Mouse (Mus musculus) layer of hippocampus, postnatal 36 days (tissue): ENCODE results near the gene Nfia. TPM values are rescaled to one million over a fixed set of nuclear protein-coding genes. Genes with fewer than 3 reads are reported as not detected.

ENCODE experiments used
- DNase-seq, 2 experiments: peaks; one replicate each; pipeline ENCODE4 v3.0.0; 2022
- total RNA-seq, 2 experiments: library from RNA; stranded (reverse); gene quantifications; 2 replicates each; pipeline ENCODE4 v1.2.3; 2021

The Nfia gene
- total RNA-seq, 2 experiments from 2014 or later: 103 to 121 TPM

DNA sequence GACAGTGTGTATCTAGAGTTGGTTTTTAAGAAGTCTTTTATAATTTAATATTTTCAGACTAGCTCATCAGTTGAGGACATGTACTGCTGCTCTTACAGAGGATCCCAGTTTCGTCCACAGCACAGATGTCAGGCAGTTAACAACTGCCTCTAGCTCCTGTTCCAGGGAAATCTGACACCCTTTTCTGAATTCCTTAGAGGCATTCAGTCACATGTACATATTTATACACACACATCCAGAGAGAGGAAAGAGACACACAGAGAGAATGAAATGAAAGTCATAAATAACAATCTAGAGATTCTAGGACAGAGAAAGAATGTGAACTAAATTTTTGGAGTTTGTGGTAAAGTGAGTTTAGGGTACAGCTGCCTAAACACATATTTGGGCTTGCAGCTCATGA is 308.1 kb downstream of the Nfia start:
- no peak for DNase-seq

DNA sequence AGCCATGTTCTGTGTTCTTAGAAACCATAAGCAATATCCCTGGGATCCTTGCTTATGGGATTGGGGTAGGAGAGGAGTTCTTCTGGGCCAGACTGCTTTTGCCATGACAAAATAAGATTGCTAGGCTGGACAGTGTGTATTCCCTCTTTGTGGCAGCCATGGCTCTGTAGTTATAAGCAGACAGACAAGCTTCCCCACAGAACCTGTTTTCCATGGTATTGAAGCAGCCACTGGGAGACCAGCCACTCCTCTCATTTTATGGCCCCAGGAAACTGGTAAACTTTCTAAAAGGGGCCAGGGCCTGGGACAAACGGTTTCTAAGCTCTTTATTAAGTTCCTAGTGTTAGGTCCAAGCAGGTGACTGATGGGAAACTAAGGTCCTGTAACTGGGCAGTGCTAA is 309.4 kb downstream of the Nfia start:
- DNase-seq: no peak

DNA sequence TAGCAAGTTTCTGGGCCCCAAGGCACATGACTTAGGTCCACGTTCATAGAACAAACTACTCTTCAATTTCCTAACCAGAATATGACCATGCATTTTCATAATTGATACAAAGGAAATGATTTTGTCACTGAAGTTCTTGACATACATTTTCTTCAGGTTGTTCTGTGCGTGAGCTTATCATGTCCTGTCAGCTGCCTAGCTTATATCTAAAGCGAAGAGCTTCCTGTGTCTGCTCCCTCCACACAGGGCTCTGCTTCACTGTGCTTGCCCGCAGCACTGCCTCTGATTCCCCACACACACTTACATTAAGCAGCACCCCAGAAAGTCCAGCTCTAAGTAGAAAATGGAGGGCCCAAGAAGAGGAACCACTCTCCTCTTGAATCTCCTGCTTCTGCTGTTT is 310.0 kb downstream of the Nfia start:
- no peak for DNase-seq

DNA sequence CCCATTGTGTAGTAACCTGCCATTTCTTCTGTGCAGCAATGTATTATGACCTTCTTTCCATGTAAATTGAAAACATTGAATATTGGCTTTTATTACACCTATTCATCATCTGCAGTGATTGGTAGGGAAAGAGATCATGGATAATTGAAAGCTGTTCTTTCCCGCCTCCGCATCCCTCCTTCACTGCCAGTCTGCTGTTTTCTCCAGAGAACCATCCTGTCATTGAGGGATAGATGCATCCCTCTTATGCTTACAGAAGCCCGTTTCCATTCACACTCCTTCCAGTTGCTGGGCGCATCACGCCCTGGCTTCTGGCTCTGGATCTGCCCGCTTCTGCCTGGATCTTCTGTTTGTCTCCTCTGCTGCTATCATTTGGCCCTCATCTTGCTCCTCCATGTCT is 312.5 kb downstream of the Nfia start:
- DNase-seq: peak in 1 of 2 experiments; percentile 37

DNA sequence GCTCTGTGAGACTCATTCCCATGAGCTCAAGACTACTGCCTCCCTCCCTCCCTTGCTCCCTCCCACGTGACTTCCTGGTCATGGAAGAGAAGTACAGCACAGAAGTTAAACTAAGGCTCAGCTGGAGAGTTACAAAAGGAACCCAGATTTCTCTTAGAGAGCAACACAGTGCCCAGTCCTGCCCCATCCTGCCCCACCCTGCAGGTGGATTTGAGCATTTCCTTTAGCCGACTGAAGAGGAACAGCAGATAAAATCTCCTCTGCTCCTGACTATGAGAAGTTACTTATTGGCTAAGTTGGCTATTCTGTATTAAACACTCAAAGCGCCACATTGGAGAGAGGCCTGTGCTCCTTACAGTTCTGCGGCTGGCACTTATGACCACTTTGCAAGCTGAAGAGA is 314.4 kb downstream of the Nfia start:
- DNase-seq: no peak

DNA sequence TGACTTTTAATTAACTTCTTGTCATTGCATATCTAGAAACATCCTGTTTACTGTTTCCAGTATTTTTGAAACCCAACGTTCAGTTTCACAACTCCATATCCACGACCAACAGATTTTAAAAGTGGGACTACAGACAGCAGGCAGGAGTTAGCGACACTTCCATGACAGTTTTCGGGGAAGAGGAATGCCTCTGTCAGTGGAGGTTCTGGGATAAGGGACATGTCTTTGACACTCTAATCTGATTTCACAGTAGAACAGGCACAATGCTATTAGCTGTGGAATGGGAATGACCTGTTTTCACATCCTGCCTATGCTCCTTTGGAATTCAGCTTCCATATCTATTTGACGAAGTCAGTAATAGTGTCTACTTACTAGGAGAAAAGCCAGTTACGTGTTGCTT is 317.5 kb downstream of the Nfia start:
- DNase-seq: no peak

DNA sequence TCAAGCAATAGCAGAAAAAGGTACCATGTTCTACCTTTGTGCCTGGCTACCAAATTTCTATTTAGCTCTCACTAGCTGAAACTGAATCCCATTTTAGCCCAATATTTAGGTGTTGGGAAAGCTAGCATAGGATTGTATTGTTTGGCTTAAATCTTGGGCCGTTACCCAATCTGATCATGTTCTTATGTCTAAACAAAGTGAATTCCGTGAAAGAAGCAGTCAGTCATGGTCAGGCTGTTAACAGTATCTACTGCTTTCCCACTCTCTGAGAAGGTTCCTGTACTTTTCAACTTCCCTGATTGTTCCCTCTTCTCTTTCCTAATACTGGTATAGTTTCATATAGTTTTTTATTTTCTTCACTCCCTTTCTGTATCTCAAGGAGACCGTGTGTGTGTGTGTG is 318.1 kb downstream of the Nfia start:
- DNase-seq: no peak

DNA sequence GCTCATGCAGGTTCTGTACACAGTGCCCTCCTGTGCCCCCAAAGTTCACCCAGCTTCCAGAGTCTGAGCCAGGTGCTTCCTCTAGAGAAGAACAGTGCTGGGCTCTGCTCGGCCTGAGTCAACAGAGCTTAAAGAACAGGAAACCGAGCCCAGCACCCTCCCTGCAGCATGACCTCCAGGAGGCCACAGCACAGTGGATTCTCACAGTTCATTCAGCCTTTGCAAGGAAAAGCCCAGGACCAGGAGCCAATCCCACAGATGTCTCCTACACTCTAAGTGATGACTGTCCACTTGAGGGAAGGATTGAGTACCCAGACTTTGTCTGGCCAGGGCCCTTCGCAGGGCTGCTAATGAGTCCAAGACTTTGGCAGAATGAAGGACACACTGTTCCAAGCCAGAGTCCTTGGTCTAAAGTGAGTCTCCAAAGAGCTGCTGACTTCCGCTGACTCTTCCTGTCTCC is 318.9 kb downstream of the Nfia start:
- no peak for DNase-seq

DNA sequence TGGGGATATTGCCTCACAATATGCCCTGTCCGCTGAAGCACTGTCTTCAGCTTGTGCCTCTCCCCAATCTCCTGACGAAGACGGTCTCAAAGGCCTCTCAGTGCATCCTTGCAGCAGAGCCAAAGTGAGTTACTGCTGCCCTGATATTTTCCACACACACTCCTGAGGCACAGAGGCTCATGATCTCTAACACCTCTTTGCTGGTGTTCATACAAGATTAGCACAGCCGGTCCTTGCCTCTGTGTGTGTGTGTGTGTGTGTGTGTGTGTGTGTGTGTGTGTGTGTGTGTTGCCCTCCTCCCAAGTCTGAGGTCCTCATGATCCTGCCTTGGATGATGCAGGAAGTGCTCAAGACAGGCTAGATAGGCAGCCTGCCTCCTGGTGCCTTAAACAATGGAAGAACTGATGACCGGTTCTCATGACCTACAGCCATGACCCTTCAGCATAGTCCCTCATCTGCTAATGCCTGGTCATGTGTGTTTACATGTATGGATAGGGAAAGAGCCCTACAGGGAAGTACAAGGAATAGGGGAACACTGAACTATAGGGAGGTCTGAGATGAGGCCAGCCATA is 319.5 kb downstream of the Nfia start:
- DNase-seq: no peak

DNA sequence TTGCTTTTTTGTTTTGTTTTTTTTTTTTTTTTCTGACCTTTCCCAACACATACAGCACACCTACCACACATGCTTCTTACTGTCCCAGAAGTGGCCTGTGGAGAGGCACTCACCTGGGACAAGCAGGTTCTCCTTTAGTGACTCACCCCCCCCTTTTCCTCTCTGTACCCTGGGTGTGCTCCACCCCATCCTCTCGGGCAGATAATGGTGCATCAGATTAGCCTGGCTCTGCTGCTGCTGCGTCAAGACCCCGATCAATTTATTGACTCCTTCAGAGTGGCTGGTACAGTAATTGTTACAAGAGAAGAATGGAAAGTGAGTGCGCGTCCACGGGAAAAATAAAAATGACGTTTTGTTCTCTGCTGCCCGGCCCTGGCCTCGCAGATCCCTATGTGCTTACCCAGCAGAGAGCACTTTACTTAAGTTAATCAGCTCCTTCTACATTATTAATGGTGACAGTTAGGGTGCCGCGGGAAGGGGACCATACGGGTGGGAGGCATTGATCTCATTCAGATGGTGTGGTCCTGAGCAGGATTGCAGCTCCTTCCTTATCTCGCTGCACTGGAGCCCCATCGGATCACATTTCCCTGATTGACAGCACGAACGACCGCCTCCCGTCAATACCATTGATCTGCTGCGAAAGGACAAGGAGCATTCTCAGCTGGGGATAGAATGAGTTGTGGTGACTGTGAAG is 321.7 kb downstream of the Nfia start:
- DNase-seq: no peak

DNA sequence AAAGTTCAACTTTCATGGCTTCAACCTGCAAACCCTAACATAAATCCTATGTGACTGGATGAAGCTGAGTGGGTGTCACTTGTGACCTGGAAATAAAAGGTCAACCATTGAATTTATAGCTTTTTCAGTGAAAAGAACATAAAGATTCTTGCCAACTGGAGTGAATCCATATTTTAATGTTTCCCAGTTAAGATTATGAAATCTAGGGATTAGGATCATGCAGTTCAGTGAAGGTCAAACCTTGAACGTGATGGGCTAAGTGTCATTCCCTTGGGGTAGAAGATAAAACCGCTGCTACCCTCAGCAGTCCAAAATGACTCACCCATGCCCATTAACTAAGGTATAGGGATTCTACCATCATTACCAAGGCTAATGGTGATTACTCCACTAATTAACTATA is 322.5 kb downstream of the Nfia start:
- no peak for DNase-seq

DNA sequence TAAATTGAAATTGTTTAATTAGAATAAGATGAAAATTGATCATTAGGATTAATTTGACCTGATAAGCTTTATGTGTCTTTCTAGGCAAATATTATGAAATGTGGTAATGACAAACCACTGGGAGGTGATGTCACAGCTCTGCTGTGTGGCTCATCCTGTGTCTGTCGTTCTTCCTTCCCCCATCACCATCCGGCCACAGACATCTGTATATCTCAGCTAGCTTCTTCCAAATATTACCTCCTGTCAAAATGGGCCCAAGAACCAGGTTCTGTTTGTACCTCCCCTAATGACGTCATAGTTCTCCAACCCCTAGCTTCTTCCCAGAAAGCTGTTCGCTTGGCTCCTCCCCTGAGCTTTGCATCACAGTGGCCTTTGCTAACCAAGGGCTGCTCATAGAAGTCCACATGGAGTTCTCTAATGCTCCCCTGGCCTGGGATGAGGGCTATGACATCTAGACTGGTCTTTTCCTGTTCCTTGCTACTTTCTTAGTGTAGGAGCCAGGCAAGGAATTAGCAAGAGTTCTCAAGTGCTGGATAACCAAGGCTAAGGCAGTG is 324.6 kb downstream of the Nfia start:
- no peak for DNase-seq

DNA sequence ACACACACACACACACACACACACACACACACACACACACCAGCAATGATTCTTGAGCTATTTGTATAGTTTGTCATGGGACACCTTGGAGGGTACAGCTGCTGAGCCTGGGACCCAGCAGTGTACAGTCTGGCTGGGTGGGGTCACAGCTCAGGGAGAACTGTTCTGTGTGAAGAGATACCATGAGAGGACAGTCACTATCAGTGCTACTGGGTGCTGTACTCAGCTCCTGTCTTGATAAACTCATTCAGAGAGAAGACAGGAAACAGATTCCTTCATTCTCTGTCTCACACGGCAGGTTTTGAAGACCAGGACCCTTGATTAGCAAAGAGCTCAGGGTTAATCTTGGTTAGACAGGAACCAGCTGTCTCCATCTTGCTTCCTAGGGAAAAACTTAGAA is 326.1 kb downstream of the Nfia start:
- no peak for DNase-seq

DNA sequence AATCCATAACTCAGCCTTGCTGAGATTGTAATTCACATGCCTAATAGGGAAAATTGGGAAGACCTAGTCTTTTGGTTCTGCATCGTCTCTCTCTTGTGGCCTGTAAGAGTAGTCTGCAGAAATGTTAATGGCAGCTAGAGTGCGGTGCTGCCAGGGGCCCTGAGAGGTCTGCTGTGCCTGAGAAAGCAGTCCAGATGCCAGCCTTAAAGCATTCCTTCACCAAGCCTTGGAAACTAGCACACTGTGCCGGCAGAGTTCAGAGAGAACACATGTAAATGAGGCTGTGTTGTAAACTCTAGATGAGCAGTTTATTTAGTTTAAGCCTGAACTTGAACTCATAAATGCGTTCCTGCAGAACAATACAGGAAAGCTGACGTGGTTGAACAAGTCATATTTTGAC is 326.9 kb downstream of the Nfia start:
- DNase-seq: no peak

DNA sequence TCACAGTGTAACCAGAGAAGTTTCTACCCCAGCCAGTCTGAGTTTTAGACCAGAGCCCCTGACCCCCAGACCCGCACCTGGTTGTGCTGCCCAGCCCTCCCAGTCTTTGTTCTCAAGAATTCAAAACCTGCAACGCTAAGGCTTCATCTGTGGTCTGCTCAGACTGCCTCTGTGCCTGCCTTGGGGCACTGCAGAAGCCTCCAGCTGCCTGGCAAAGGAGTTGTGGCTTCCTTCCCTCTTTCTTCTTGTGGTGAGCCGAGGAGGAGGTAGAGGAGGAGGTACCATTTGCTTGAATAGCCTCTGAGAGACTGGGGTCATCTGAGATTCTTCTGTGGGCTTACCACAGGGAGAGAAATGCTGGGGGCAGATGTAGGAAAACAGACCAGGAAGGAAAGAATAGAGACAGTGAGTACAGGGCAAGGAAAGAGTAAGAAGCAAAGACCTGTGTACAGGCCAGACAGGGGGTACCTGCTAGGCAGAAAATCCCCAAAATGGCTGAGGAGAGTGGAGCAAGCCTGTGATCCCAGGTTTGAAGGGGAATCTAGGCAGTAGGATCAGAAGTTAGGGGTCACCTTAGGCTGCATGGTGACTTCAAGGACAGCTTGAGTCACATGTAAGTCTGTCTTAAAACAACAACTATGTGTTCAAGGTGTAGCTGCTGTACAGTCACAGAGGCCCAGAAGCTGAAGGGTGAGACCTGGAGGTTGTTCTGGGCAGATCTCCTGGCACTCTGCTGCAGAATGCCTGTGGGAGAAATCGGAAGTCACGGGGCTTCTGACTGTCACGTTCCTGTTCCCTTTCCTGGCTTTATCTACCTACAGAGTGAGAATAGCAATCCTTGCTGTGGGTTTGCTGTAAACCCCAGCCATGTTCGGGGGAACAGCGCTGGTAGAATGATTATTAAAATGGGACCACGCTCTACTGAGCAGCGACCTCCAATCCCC is 328.9 kb downstream of the Nfia start:
- DNase-seq: no peak

DNA sequence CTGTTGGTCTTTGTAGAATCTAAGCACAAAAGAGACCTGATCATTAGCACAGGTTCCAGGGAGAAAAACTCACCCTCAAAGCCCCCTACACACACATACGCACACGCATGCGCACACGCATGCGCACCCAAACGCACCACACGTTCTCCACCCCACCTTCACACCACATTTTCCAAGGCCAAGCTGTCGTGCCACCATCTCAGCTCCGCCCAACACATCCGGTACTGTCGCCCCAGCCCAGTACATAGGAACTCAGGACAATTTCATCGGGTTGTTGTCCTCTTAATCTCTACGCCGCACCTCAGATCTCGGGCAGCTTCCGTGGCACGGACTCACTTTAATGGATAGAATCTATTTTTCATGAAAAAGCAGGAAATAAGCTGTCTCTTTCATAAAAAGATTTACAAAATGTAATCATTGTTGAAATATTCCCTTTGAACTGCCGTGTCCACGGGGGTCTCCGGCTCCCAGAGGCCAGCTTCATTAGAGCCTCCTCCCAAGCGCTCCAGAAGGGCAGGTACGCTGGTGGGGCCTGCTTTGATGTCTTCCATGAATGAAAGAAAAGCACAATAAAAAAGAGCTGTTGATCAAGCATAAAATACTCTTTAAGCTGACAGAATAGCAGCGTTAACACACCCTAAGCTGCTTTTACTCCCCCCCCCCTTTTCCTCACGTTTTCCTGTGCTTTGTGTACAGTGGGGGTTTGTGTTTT is 330.2 kb downstream of the Nfia start:
- DNase-seq: peak; percentile 44 to 50

DNA sequence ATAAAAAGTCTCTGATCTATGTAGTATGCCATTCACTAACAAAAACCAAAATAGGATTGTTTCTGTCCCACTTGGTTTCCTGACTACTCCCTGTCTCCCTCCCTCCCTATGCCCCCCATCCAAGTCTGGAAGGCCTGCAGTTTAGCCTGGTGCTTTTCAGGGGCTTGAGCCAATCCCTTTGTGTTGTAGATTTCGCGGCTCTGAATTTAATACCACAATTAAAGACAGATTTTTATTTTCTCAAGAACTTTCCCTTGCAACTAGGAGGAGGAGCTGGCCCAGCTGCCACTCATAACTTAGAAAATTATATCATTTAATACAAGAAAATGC is 330.8 kb downstream of the Nfia start:
- no peak for DNase-seq

DNA sequence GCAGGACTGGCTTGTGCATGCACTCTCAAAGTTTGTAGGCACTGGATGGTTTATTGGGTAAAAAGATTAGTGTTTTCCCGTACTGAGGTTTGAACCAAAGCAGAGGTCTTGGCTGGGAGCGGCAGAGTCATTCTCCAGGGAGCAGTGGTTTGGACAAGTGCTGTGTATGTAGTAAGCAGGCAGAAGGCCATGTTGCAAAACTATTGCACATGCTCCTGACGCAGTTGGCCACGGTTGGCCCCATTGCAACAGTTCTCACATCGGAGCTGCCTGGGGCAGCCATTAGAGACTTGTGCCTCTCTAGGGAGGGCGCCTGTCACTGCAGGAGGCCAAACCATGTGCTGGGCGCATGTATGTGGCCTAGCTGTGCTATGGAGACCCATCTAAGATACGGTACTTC is 331.6 kb downstream of the Nfia start:
- DNase-seq: no peak

DNA sequence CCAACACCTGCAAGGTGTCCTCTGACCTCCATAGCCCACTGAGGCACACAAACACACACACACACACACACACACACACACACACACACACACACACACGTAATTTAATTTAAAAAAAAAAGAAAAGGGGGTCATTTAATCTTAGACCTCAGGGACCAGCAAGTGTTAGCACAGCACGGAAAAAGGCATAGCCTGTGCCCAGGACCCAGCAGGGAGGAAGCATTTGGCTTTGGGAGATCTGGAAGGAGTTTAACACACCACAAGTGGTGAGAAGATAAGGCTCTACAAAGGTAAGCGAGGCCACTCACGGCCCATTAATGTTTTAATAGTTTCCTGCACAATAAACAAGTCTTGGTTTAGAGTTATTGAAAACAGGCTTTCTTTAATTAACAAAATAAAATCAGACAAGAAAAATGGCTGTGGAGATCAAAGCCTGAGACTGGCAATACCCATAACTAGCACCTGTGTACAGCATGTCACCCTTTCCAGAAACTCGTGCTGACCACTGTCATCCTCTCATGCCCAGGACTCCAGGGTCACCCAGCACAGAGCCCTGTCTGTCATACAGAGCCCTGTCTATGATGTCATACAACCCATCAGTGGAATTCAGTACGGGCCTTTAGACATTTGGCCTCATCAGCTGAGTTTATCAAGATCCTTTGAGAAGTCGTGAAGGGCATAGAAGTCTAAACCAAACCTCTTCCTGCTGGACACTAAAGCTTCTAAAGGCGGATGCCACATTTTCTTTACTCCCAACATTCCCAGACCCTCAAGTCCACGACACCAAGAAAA is 332.6 kb downstream of the Nfia start:
- DNase-seq: no peak

DNA sequence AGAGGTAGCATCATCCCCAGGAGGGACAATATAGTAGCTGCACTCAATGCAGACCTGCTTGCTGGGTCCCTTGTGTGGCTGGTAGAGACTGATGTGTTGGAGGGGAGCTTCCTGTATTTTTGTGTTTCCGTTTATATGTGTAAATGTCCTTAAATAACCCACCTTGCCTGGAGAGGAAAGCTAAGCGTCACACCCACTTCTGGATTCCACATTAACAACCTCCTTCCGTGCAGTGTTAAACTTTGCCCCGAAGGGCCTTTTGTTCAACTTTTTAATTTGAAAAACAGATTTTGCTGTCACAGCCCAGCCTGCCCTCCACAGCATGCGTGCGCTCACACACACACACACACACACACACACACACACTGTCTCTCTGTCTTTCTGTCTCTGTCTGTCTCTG is 333.4 kb downstream of the Nfia start:
- DNase-seq: no peak

DNA sequence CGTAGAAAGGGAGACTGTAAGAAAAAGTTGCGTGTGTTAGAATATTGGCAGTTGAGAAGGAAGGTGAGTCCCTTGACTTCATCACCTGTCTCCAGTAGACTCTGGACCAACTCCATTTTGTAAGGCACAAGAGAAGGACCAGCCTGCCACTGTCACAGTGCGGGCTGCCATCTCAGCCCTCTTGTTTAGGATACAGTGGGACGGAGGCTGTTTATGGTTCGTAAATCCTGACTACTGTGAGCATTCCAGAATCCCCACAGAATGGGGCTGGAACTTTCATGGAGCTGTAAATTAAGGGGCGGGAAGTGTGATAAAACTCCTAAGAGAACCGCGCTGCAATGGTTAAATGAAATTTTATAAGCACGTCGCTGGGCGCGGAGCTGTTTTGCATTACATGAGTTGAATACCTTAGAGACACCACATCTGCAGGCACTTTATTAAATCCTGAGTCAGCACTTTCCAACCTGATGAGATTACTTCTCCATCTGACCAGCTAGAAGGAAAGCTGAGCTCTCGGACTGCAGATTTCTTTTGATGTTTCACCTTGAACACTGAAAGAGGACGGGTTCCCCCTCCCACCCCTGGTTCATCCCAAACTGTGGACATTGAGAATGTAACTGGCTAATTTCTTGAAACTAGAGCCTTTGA is 334.0 kb downstream of the Nfia start:
- DNase-seq: no peak
